Mouse (Mus musculus) hindbrain, embryonic 15.5 days (tissue): ENCODE measurements around the gene Rbm6. TPM values are rescaled to one million over a fixed set of nuclear protein-coding genes. Genes with fewer than 3 reads are reported as not detected.

Source experiments
- ATAC-seq: fragments of 200-750 bp; cut with Nextera tagmentation; 2 replicates; pipeline ENCODE4 v1.8.0; 2017; ENCODE audit warnings: low read depth, moderate number of reproducible peaks, moderate TSS enrichment; ENCODE audit not compliant: low FRiP score
- H3K27ac ChIP-seq: fragments of 300-500 bp; sonication (generic); replicated peaks from 2 replicates; pipeline ENCODE4 v1.5.1; 2015; ENCODE audit warnings: mild to moderate bottlenecking, inconsistent platforms
- H3K27me3 ChIP-seq: fragments of 300-500 bp; sonication (generic); 2 replicates; pipeline ENCODE4 v1.6.1; 2015; ENCODE audit warnings: control low read depth, inconsistent platforms
- H3K36me3 ChIP-seq: fragments of 300-500 bp; sonication (generic); 2 replicates; pipeline ENCODE4 v1.6.1; 2015; ENCODE audit warnings: control low read depth, inconsistent platforms
- H3K4me1 ChIP-seq: fragments of 300-500 bp; sonication (generic); replicated peaks from 2 replicates; pipeline ENCODE4 v1.6.1; 2015; ENCODE audit warnings: control low read depth, inconsistent platforms
- H3K4me2 ChIP-seq: fragments of 300-500 bp; sonication (generic); 2 replicates; pipeline ENCODE4 v1.6.1; 2015; ENCODE audit warnings: moderate library complexity, mild to moderate bottlenecking, inconsistent platforms
- H3K4me3 ChIP-seq: fragments of 300-500 bp; sonication (generic); 2 replicates; pipeline ENCODE4 v1.5.1; 2015; ENCODE audit warnings: mild to moderate bottlenecking, inconsistent platforms
- H3K9ac ChIP-seq: fragments of 300-500 bp; sonication (generic); 2 replicates; pipeline ENCODE4 v1.6.1; 2015; ENCODE audit warnings: inconsistent platforms
- H3K9me3 ChIP-seq: fragments of 300-500 bp; sonication (generic); 2 replicates; pipeline ENCODE4 v1.6.1; 2016; ENCODE audit warnings: control low read depth, inconsistent platforms
- WGBS: fragments of 180-500 bp; shearing (Covaris S2); methylation state at CpG from one replicate; pipeline ENCODE4 v1.1.7; 2015; 5-methylcytosine and 5-hydroxymethylcytosine counted together
- polyA plus RNA-seq: library from polyadenylated mRNA; unstranded; fragments of >200 nt; fragmentation: Nextera tagmentation; extraction: Ambion mirVana; gene quantifications from 2 replicates; pipeline ENCODE4 v1.2.1, GENCODE M21; 2015

Rbm6 gene
- polyA plus RNA-seq, 1 experiment from 2014 or later: 97.0 TPM

GRCm38 (mm10) chr9:107738020-107738840 lies 134.8 kb downstream of the Rbm6 start:
- 21% methylated on average over 7 of the region's 7 CpGs for WGBS
- H3K9me3 ChIP-seq: no peaks in the 10 kb centered on the region

GRCm38 (mm10) chr9:107736185-107736485 lies 136.9 kb downstream of the Rbm6 start:
- 3% methylated on average over 7 of the region's 7 CpGs for WGBS
- 0 out of 2 replicates have a peak, but pooled peaks have one; percentile 2 for ATAC-seq
- no peaks in the 10 kb centered on the region for H3K9me3 ChIP-seq
- H3K27me3 ChIP-seq: no peaks in the 10 kb centered on the region
- peak overlapping the region; percentile 41 for H3K4me2 ChIP-seq
- peak overlapping the region; percentile 66 for H3K27ac ChIP-seq
- peaks cover 24% of the 10 kb centered on the region for H3K36me3 ChIP-seq
- no peak overlapping the region for H3K4me3 ChIP-seq
- 0 out of 2 replicates have a peak overlapping the region, but pooled peaks have one; percentile 8 for H3K9ac ChIP-seq
- H3K4me1 ChIP-seq: peaks cover 34% of the 10 kb centered on the region

More at GRCm38 (mm10) chr9:107738020-107738840, 134.8 kb downstream of the Rbm6 start:
- peak; percentile 65 for ATAC-seq
- peaks cover 45% of the 10 kb centered on the region for H3K36me3 ChIP-seq
- H3K4me3 ChIP-seq: no peak overlapping the region
- no peak overlapping the region for H3K4me2 ChIP-seq
- no peak overlapping the region for H3K9ac ChIP-seq
- H3K4me1 ChIP-seq: peaks cover 32% of the 10 kb centered on the region
- no peaks in the 10 kb centered on the region for H3K27me3 ChIP-seq
- peak overlapping the region; percentile 44 for H3K27ac ChIP-seq

DNA sequence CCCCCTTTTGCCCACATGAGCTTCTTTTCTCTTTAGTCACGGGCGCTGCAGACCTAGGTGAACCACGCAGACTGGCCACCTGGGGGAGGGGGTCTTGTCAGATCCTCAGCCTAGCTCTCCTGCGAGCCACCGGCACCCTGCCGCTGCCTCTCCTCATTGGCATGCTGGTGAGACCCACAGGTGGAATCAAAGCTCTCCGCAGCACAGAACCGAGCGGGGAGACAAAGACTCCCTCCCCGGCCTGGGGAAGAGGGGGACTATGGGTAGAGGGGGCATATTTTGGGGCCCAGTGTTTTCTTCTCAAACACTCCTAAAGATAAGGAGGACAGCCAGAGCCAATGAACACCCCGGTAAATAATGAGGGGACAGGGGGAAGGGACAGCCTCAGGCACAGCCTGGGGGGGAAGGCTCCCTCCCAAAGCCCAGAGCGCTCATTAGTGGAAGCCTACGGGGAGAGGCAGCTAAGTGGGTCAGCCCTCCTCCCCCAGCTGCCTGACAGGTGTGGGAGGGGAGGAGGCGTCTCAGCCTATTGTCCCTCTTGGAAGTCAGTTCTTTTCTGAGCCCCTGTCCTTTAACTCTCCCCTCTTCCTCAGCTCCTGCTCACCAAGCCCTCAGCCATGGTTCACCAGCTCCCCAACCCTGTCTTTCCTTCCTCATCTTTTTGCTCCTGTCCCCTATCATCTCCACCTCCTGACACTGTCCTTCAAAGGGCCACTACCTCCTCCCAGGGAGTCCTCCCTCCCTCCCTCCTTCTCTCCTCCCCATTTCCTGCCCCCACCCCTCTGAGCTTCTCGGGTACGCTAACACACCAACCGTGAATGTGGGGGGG lies 137.5 kb downstream of the Rbm6 start:
- Histone ChIP-seq H3K36me3 (peaks cover 18% of the 10 kb centered on the region), H3K4me3 (no peak overlapping the region), H3K9ac (peak overlapping the region; percentile 8; the same call in 1 of the 2 replicates), H3K27ac (peak overlapping the region; percentile 66), H3K9me3 (no peaks in the 10 kb centered on the region), H3K4me1 (peaks cover 39% of the 10 kb centered on the region), H3K4me2 (peak overlapping the region; percentile 41), H3K27me3 (no peaks in the 10 kb centered on the region)
- WGBS: 3% methylated on average over 17 of the region's 17 CpGs
- ATAC-seq: 0 out of 2 replicates have a peak, but pooled peaks have one; percentile 19

GRCm38 (mm10) chr9:107734567-107734971 lies 138.5 kb downstream of the Rbm6 start:
- peak overlapping the region; percentile 41; the same call in 1 of the 2 replicates for H3K4me2 ChIP-seq

DNA sequence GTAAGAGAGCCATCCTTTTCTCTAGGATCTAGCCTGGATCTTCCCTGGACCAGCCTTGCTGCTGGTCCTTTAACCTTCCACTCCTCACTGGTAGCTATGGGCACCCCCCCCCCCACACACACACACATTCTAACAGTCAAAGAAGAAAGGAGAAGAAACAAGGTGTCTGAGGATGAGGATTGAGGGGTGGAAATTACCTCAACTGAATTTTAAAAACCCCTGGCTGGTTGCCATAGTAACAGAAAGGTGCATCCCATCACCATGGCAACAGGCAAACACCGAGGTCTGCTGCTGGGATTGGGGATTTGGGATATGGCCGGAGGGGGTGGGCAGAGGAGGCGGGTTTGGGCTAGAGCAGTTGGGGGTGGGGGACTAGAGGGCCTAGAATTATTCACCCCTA lies 143.3 kb downstream of the Rbm6 start:
- 13% methylated on average over 3 of the region's 3 CpGs for WGBS
- peak; percentile 47 for ATAC-seq
- no peaks in the 10 kb centered on the region for H3K36me3 ChIP-seq
- H3K4me2 ChIP-seq: no peak overlapping the region
- H3K9me3 ChIP-seq: no peaks in the 10 kb centered on the region
- peak overlapping the region; percentile 67 for H3K27ac ChIP-seq
- H3K4me3 ChIP-seq: no peak overlapping the region
- H3K9ac ChIP-seq: no peak overlapping the region
- H3K4me1 ChIP-seq: peaks cover 48% of the 10 kb centered on the region
- no peaks in the 10 kb centered on the region for H3K27me3 ChIP-seq

More at GRCm38 (mm10) chr9:107734567-107734971, 138.5 kb downstream of the Rbm6 start:
- no peaks in the 10 kb centered on the region for H3K27me3 ChIP-seq
- ATAC-seq: no peak
- H3K4me3 ChIP-seq: no peak overlapping the region
- H3K9me3 ChIP-seq: no peaks in the 10 kb centered on the region
- H3K27ac ChIP-seq: peak overlapping the region; percentile 66
- H3K36me3 ChIP-seq: peaks cover 8% of the 10 kb centered on the region
- no peak overlapping the region; the same call in 1 of the 2 replicates for H3K9ac ChIP-seq
- WGBS: 16% methylated on average over 6 of the region's 7 CpGs
- peaks cover 49% of the 10 kb centered on the region for H3K4me1 ChIP-seq

DNA sequence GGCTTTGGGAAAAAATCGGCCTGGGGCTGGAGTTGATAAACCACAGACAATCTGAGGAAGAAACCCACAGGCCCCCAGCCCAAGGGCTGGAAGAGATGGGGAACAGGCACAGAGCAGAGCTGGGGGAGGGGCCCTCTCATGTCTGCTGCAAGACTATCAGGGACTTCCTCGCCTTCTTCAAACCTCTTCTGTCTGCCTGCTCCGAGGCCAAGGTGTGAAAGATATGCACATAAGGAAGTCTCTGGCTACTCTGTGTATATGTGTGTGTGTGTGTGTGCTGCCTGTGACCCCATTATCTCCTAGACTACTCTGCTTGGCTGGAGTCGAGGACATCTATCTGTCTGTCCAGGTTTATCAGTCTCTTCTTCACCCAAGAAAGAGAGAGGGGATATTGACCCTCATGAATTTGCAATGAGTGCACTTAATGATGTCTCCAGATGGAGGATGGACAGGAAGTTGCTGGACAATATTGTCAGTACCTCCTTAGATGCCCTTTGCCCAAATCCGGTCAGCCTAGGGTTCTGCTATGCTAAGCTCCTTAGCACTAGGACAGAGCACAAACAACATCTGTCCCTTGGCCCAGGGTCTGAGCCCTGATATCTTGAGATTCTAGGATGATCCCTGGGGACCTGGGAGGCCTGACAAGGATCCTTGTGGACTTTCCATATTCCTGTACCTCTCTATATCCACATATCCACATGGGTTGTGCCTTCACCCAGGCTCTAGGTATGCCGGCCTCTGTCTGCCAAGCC lies 143.9 kb downstream of the Rbm6 start:
- no peak for ATAC-seq
- H3K9ac ChIP-seq: no peak overlapping the region

DNA sequence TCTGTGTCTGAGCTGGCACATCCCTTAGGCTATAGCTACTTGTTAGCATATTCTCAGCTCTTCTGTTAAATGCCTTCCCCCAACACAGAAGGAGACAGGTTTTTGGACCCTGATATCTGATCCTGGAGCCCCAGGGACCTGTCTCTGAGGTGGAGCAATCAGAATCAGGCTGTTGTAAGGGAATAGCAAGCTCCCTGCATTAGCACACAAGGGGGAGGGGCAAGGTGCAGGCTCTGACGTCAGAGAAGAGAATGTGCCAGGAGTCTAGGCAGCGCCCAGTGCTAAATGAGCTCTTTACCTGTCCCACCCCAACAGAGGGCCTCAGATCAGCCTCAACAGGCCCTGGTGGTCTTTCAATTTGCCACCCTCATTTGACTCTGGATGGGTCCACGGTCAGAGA lies 146.0 kb downstream of the Rbm6 start:
- ATAC-seq: no peak
- Histone ChIP-seq H3K9ac (no peak overlapping the region), H3K4me2 (no peak overlapping the region), H3K4me3 (no peak overlapping the region), H3K36me3 (no peaks in the 10 kb centered on the region), H3K27me3 (no peaks in the 10 kb centered on the region), H3K4me1 (peaks cover 64% of the 10 kb centered on the region), H3K27ac (peak overlapping the region; percentile 43; the same call in 1 of the 2 replicates), H3K9me3 (no peaks in the 10 kb centered on the region)
- WGBS: 50% methylated on average over 3 of the region's 3 CpGs

More for the DNA sequence above, 143.9 kb downstream of the Rbm6 start:
- no peaks in the 10 kb centered on the region for H3K36me3 ChIP-seq
- no peaks in the 10 kb centered on the region for H3K9me3 ChIP-seq
- no peaks in the 10 kb centered on the region for H3K27me3 ChIP-seq
- H3K4me3 ChIP-seq: no peak overlapping the region
- no peak overlapping the region for H3K4me2 ChIP-seq
- H3K27ac ChIP-seq: peak overlapping the region; percentile 64
- H3K4me1 ChIP-seq: peaks cover 45% of the 10 kb centered on the region
- WGBS: 69% methylated on average over 6 of the region's 6 CpGs

DNA sequence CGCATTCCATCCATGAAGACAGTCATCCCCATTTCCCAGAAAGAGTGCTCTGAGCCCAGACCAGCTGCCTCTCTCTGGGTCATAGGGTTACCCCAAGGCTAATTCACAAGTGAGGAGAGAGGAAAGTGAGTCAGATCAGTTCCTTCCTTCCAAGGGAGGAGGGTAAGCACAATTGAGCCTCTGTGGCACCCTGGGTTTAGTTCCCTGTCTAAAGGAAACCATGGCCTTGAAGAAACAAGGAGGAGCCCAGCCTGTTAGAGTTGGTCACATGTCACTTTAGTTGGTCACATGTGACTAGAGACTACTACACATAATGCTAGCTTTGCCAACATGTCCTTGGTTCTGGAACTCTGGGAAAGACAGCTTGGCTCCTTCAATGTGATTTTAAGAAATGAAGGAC lies 148.2 kb downstream of the Rbm6 start:
- no peak overlapping the region for H3K4me2 ChIP-seq
- H3K27me3 ChIP-seq: no peaks in the 10 kb centered on the region
- no peaks in the 10 kb centered on the region for H3K36me3 ChIP-seq
- WGBS: 86% methylated on average over 1 of the region's 1 CpGs
- ATAC-seq: no peak
- no peak overlapping the region for H3K27ac ChIP-seq
- H3K4me3 ChIP-seq: no peak overlapping the region
- H3K4me1 ChIP-seq: peaks cover 49% of the 10 kb centered on the region
- H3K9me3 ChIP-seq: no peaks in the 10 kb centered on the region
- no peak overlapping the region for H3K9ac ChIP-seq

- H3K4me3 ChIP-seq: no peak overlapping the region
- peak overlapping the region; percentile 69 for H3K27ac ChIP-seq
- no peaks in the 10 kb centered on the region for H3K36me3 ChIP-seq
- H3K4me2 ChIP-seq: peak overlapping the region; percentile 33
- H3K9me3 ChIP-seq: no peaks in the 10 kb centered on the region
- 6% methylated on average over 11 of the region's 11 CpGs for WGBS
- no peaks in the 10 kb centered on the region for H3K27me3 ChIP-seq
- H3K9ac ChIP-seq: no peak overlapping the region
- ATAC-seq: peak; percentile 46
- H3K4me1 ChIP-seq: peaks cover 41% of the 10 kb centered on the region
These were observed 149.1 kb downstream of the Rbm6 start for GRCm38 (mm10) chr9:107723794-107724531.
